Mouse (Mus musculus) neural tube, embryonic 12.5 days (tissue): ENCODE data around the gene Olfr875. TPM values are rescaled to one million over a fixed set of nuclear protein-coding genes. Genes with fewer than 3 reads are reported as not detected.
"Not testable (repeated sequence)": the region's sequence is repeated elsewhere in the genome, so short reads cannot be mapped to it uniquely, and the experiment has no call there.

Experiments
- ATAC-seq: fragments of 200-750 bp; cut with Nextera tagmentation; 2 replicates; pipeline ENCODE4 v1.8.0; 2017; ENCODE audit warnings: low read depth, mild to moderate bottlenecking, moderate TSS enrichment, moderate library complexity; ENCODE audit not compliant: low FRiP score
- H3K27ac ChIP-seq: fragments of 300-500 bp; sonication (generic); 2 replicates; pipeline ENCODE4 v1.5.1; 2016
- H3K27me3 ChIP-seq: fragments of 300-500 bp; sonication (generic); replicated peaks from 2 replicates; pipeline ENCODE4 v1.6.1; 2016; ENCODE audit warnings: mild to moderate bottlenecking
- H3K36me3 ChIP-seq: fragments of 300-500 bp; sonication (generic); 2 replicates; pipeline ENCODE4 v1.6.1; 2016; ENCODE audit warnings: mild to moderate bottlenecking
- H3K4me1 ChIP-seq: fragments of 300-500 bp; sonication (generic); 2 replicates; pipeline ENCODE4 v1.6.1; 2016
- H3K4me2 ChIP-seq: fragments of 300-500 bp; sonication (generic); replicated peaks from 2 replicates; pipeline ENCODE4 v1.6.1; 2016; ENCODE audit warnings: mild to moderate bottlenecking
- H3K4me3 ChIP-seq: fragments of 300-500 bp; sonication (generic); 2 replicates; pipeline ENCODE4 v1.5.1; 2016
- H3K9ac ChIP-seq: fragments of 300-500 bp; sonication (generic); 2 replicates; pipeline ENCODE4 v1.6.1; 2016; ENCODE audit warnings: mild to moderate bottlenecking
- H3K9me3 ChIP-seq: fragments of 300-500 bp; sonication (generic); 2 replicates; pipeline ENCODE4 v1.6.1; 2016; ENCODE audit warnings: mild to moderate bottlenecking
- WGBS: fragments of 180-500 bp; shearing (Covaris S2); methylation state at CpG from one replicate; pipeline ENCODE4 v1.1.7; 2016; 5-methylcytosine and 5-hydroxymethylcytosine counted together
- polyA plus RNA-seq: library from polyadenylated mRNA; unstranded; fragments of >200 nt; fragmentation: Nextera tagmentation; extraction: Ambion mirVana; gene quantifications from 2 replicates; pipeline ENCODE4 v1.2.1, GENCODE M21; 2016

Olfr875 gene
- not detected in 2 replicates for polyA plus RNA-seq

GRCm38 (mm10) chr9:37771759-37772158 lies at the start of gene Olfr875:
Gene Olfr875 (plus strand): TSS chr9:37771857.
- H3K4me2 ChIP-seq: no peak within 1 kb of the TSS
- no peaks in the 10 kb centered on the region for H3K4me1 ChIP-seq
- H3K27me3 ChIP-seq: no peaks in the 10 kb centered on the region
- H3K9ac ChIP-seq: no peak within 1 kb of the TSS
- ATAC-seq: no peak
- 26% methylated on average over 2 of the region's 2 CpGs for WGBS
- H3K36me3 ChIP-seq: no peaks in the 10 kb centered on the region
- H3K27ac ChIP-seq: no peak within 1 kb of the TSS
- H3K4me3 ChIP-seq: no peak within 1 kb of the TSS
- H3K9me3 ChIP-seq: no peaks in the 10 kb centered on the region

DNA sequence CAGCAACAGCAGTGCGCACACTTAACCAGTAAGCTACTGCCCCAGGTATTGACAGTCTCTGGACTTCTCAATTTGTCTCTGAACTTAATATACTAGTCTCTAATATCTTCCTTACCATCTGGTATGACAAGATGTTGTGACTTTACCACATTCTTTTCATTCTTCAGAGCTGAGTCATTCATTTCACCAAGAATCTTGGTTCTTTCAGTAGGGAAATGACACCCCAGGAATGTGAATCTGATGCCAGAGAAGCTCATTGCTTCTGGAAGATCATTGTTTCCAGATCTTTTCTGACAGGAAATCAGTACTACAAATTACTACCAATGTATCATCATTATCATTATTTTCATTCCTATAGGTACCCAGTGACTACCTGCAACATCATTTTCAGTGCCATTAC lies 37.3 kb upstream of the Olfr875 start:
- no peaks in the 10 kb centered on the region for H3K36me3 ChIP-seq
- no peaks in the 10 kb centered on the region for H3K9me3 ChIP-seq
- ATAC-seq: no peak
- H3K9ac ChIP-seq: no peak overlapping the region
- H3K4me1 ChIP-seq: no peaks in the 10 kb centered on the region
- H3K27ac ChIP-seq: no peak overlapping the region
- no peaks in the 10 kb centered on the region for H3K27me3 ChIP-seq
- 91% methylated on average over 1 of the region's 1 CpGs for whole genome bisulfite sequencing
- H3K4me3 ChIP-seq: no peak overlapping the region
- H3K4me2 ChIP-seq: no peak overlapping the region

- H3K27me3 ChIP-seq: no peaks in the 10 kb centered on the region
- H3K4me3 ChIP-seq: no peak within 1 kb of the TSS
- no peak for ATAC-seq
- H3K4me2 ChIP-seq: no peak within 1 kb of the TSS
- no peak within 1 kb of the TSS for H3K9ac ChIP-seq
- H3K9me3 ChIP-seq: no peaks in the 10 kb centered on the region
- H3K36me3 ChIP-seq: no peaks in the 10 kb centered on the region
- H3K4me1 ChIP-seq: no peaks in the 10 kb centered on the region
- H3K27ac ChIP-seq: no peak within 1 kb of the TSS
These were observed 26.9 kb upstream of the Olfr875 start, which contains the start of gene Olfr874 for GRCm38 (mm10) chr9:37744806-37745205. Gene Olfr874 (plus strand): TSS chr9:37745106.

DNA sequence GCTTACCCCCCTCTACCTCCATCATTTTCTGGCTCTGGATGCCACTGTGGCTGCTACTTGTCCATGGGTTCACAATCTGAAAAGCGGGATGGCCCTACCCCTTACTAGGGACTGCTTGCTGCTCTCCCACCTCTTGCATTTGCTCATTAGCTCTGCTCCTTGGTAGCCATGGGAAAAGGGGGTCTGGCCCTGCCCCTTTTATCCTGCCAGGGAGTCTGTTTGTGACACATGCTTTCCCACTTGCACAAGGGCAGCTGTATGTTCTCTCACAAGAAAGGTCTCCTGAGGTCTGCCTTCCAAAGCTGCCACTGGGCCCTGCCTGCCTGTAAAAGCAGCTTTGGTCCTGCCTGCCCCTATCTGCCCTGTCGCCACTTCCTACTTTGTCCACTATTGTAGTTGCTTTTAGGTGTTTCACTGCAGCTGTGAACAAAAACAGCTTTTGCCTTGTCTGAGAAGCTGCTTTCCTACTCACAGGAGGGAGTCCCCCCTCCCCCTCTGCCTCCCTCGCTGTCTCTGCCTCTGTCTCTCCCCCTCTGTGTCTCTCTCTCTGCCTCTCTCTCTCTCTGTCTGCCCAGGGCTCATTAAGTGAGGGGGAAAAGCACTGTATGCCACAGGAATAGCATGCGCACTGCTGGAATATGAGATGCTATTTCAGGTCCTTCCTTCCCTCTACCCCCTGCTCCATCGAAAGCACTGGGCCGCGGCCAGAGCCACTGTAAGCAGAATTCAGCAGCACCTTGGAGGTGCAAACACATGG lies 21.2 kb upstream of the Olfr875 start:
- ATAC-seq: peak; percentile 67
- no peak overlapping the region for H3K27ac ChIP-seq
- peaks cover 5% of the 10 kb centered on the region for H3K4me1 ChIP-seq
- 44% methylated on average over 7 of the region's 7 CpGs for WGBS
- no peak overlapping the region for H3K4me3 ChIP-seq
- no peaks in the 10 kb centered on the region for H3K36me3 ChIP-seq
- no peak overlapping the region for H3K4me2 ChIP-seq
- H3K9me3 ChIP-seq: no peaks in the 10 kb centered on the region
- H3K27me3 ChIP-seq: no peaks in the 10 kb centered on the region
- H3K9ac ChIP-seq: no peak overlapping the region

GRCm38 (mm10) chr9:37751467-37751866 lies 20.2 kb upstream of the Olfr875 start:
- Histone ChIP-seq H3K36me3 (no peaks in the 10 kb centered on the region), H3K27ac (no peak overlapping the region), H3K4me2 (no peak overlapping the region), H3K9ac (no peak overlapping the region), H3K9me3 (no peaks in the 10 kb centered on the region), H3K4me1 (peaks cover 5% of the 10 kb centered on the region), H3K4me3 (no peak overlapping the region), H3K27me3 (no peaks in the 10 kb centered on the region)
- ATAC-seq: no peak
- WGBS: 69% methylated on average over 2 of the region's 2 CpGs

DNA sequence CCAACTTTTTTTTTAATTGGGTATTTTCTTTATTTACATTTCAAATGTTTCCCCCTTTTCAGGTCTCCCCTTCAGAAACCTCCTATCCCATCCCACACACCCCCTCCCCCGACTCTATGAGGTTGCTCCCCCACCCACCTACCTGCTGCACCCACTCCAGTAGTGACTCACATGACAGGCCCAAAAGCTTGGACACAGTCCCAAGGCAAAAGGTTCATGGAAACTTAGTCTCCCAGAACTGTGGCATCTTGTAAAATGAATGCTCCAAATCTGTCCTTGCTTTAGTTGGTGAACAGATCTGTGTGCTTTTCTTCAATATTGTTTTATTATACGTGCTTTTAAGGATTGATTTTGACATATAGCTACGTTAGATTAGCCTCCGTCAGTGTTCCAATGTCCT lies 19.7 kb upstream of the Olfr875 start:
- Histone ChIP-seq H3K4me3 (no peak overlapping the region), H3K9me3 (no peaks in the 10 kb centered on the region), H3K36me3 (no peaks in the 10 kb centered on the region), H3K27ac (no peak overlapping the region), H3K4me1 (peaks cover 5% of the 10 kb centered on the region), H3K27me3 (no peaks in the 10 kb centered on the region), H3K9ac (no peak overlapping the region), H3K4me2 (no peak overlapping the region)
- ATAC-seq: no peak
- WGBS: 76% methylated on average over 4 of the region's 4 CpGs

- H3K9ac ChIP-seq: no peak overlapping the region
- H3K36me3 ChIP-seq: no peaks in the 10 kb centered on the region
- ATAC-seq: no peak
- H3K4me2 ChIP-seq: no peak overlapping the region
- no peaks in the 10 kb centered on the region for H3K4me1 ChIP-seq
- no peaks in the 10 kb centered on the region for H3K9me3 ChIP-seq
- H3K27me3 ChIP-seq: no peaks in the 10 kb centered on the region
- 80% methylated on average over 2 of the region's 2 CpGs for WGBS
- no peak overlapping the region for H3K27ac ChIP-seq
- no peak overlapping the region for H3K4me3 ChIP-seq
These were observed 9.9 kb upstream of the Olfr875 start for GRCm38 (mm10) chr9:37761728-37762127.

- H3K9me3 ChIP-seq: no peaks in the 10 kb centered on the region
- no peaks in the 10 kb centered on the region for H3K4me1 ChIP-seq
- H3K4me3 ChIP-seq: no peak overlapping the region
- WGBS: 62% methylated on average over 2 of the region's 2 CpGs
- no peak overlapping the region for H3K4me2 ChIP-seq
- H3K27ac ChIP-seq: no peak overlapping the region
- no peaks in the 10 kb centered on the region for H3K27me3 ChIP-seq
- H3K36me3 ChIP-seq: no peaks in the 10 kb centered on the region
- H3K9ac ChIP-seq: no peak overlapping the region
- no peak for ATAC-seq
These were observed 9.1 kb upstream of the Olfr875 start for GRCm38 (mm10) chr9:37762541-37762940.

GRCm38 (mm10) chr9:37770661-37771060 lies 996 bp upstream of the Olfr875 start:
- Histone ChIP-seq H3K27me3 (no peaks in the 10 kb centered on the region), H3K27ac (no peak overlapping the region), H3K36me3 (no peaks in the 10 kb centered on the region), H3K4me1 (no peaks in the 10 kb centered on the region), H3K4me3 (no peak overlapping the region), H3K4me2 (no peak overlapping the region), H3K9ac (no peak overlapping the region), H3K9me3 (no peaks in the 10 kb centered on the region)
- 89% methylated on average over 2 of the region's 2 CpGs for WGBS
- ATAC-seq: no peak

GRCm38 (mm10) chr9:37782766-37783260 lies 11.2 kb downstream of the Olfr875 start:
- peak; percentile 89 for ATAC-seq
- no peak overlapping the region for H3K27ac ChIP-seq
- H3K4me1 ChIP-seq: peaks cover 7% of the 10 kb centered on the region
- H3K4me3 ChIP-seq: peak overlapping the region; percentile 24
- no peaks in the 10 kb centered on the region for H3K9me3 ChIP-seq
- H3K4me2 ChIP-seq: peak overlapping the region; percentile 58
- H3K9ac ChIP-seq: peak overlapping the region; percentile 55
- 2% methylated on average over 7 of the region's 7 CpGs for WGBS
- no peaks in the 10 kb centered on the region for H3K36me3 ChIP-seq
- H3K27me3 ChIP-seq: no peaks in the 10 kb centered on the region

DNA sequence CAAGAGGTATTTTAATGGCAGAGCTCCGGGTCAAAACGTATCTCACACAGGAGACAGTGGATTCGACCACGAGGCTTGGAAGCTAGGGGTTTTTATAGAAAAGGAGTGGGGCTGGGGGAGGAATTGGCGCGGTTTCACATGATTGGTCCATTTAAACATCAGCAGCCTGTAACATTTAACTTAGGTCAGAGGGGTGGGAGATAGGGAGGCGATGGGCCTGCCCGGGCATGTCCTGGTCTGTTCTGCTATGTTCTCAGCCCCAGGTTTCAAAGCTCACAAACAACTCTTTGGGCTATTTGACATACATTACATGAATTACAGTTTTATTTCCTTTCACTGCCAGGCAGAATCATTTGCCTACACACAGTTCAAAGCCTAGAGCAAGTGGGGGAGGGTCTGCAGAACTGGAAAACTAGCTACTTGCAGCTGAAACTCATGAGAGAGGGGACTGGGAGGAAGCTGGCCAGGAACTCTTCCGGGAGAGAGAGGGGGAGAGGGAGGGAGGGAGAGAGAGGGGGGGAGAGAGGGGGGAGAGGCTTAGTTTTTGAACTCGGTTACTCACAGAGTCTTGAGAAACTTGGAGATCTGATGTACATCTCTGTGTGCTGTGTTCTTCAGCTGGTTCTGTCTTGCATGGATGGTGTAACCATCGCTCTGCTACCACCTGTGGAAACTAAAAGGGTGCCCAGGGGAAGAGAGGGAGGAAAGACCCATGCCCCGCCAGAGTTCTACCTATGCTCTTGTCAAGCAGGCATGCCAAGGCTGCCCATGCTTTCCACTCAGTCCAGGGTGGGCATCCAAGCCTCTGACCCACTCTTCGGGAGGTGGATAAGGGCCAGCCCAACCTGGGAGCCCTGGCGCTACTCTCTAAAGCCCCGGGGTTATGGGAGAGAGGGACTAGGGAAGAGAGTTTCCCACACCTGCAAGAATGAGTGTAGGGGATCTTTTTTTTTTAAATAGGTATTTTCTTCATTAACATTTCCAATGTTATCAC lies 12.0 kb downstream of the Olfr875 start:
- not testable (repeated sequence) for H3K27ac ChIP-seq, H3K9ac ChIP-seq, H3K27me3 ChIP-seq, H3K36me3 ChIP-seq, H3K4me1 ChIP-seq, H3K9me3 ChIP-seq
- H3K4me2 ChIP-seq: peak overlapping the region; percentile 58
- peak overlapping the region; percentile 24; the same call in 1 of the 2 replicates for H3K4me3 ChIP-seq
- WGBS: 53% methylated on average over 11 of the region's 15 CpGs
- peak; percentile 77 for ATAC-seq

DNA sequence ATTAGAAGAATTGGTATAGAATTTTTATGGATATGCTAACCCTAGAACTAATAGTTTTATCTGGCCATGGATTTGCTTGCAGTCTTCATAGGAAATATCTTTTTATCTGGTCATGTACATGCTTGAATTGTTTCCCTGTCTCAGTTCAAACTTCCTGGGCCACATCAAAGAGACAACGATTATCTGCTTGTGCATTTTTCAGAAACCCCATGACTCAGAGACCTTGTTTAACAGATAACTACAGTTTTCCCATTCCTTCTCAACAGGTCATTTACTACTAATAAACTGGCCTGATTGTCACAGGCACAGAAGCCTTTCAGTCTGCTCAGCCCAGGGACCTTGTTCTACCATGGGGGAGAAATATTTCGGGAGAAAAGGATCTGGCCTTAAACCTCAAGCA lies 14.8 kb downstream of the Olfr875 start:
- Histone ChIP-seq H3K27ac (no peak overlapping the region), H3K4me1 (peaks cover 7% of the 10 kb centered on the region), H3K4me3 (no peak overlapping the region), H3K36me3 (no peaks in the 10 kb centered on the region), H3K9me3 (no peaks in the 10 kb centered on the region), H3K27me3 (no peaks in the 10 kb centered on the region), H3K9ac (no peak overlapping the region), H3K4me2 (no peak overlapping the region)
- 76% methylated on average over 2 of the region's 2 CpGs for WGBS
- ATAC-seq: no peak
